Mouse (Mus musculus) frontal cortex, adult 2 months (tissue): ENCODE measurements around the gene Ltbp3. TPM values are rescaled to one million over a fixed set of nuclear protein-coding genes. Genes with fewer than 3 reads are reported as not detected.

ENCODE experiments used
- DNase-seq, 2 experiments: peaks; one replicate each; pipeline ENCODE4 v3.0.0; 2022; ENCODE audit warnings: low spot score in 1 of 2; ENCODE audit errors: extremely low spot score in 1 of 2
- polyA plus RNA-seq: library from polyadenylated mRNA; depleted of rRNA; stranded (reverse); fragments of >200 nt; gene quantifications from 2 replicates; pipeline ENCODE4 v1.2.3, GENCODE M21; 2012

Gene Ltbp3
- polyA plus RNA-seq, 1 experiment = 81.5 TPM

GRCm38 (mm10) chr19:5723934-5724548, 16.7 kb upstream of the Ltbp3 start:
- no peak for DNase-seq

DNA sequence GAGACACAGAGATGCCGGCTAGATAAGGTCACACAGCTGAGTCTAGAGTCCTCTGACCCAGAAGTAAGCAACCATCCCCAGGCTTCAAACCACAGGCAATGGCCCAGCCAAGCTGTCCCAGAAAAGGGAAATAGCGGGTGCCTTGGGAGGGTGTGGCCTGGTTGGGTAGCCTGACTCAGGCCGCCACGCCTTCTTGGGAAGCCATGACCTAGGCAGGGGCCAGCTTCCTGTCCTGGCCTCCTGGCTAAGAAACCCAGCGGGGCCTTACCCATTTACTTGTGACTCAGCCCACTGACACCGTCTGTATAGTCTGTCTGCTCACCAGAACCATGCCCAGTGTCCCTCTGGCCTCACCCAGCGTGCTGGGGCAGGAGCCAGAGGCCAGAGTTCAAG, 16.2 kb upstream of the Ltbp3 start:
- no peak for DNase-seq

DNA sequence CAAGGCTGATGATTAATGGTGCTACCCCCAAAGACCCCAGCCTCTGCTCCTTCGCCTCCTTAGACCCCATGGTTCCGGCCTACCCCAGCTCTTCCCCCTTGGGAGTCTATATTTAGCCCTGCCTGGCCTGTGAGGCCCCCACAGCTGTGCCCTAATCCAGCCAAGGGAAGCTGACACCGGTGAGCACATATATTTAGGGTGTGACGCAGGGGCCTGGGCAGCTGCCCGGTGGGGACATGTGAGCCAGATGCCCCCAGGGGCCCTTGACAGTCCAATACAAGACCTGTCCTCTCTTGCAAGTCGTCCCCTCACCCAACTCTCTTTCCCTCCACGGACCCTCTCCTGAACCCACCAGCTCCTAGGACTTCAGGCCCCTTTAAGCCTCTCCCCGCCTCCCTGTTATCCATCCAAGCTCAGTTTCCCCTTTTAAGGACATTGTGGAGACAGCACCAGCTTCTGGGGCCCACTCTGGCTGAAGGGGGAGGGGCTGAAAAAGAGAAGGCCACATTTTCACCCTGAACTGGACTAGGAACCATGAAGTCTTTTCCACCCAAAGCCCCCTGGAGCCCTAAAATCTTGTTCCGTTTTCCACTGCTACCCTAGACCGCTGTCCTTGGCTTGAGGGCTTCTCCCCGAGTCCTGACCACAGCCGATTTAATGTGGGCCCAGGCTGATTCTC, 15.5 kb upstream of the Ltbp3 start:
- DNase-seq = no peak

DNA sequence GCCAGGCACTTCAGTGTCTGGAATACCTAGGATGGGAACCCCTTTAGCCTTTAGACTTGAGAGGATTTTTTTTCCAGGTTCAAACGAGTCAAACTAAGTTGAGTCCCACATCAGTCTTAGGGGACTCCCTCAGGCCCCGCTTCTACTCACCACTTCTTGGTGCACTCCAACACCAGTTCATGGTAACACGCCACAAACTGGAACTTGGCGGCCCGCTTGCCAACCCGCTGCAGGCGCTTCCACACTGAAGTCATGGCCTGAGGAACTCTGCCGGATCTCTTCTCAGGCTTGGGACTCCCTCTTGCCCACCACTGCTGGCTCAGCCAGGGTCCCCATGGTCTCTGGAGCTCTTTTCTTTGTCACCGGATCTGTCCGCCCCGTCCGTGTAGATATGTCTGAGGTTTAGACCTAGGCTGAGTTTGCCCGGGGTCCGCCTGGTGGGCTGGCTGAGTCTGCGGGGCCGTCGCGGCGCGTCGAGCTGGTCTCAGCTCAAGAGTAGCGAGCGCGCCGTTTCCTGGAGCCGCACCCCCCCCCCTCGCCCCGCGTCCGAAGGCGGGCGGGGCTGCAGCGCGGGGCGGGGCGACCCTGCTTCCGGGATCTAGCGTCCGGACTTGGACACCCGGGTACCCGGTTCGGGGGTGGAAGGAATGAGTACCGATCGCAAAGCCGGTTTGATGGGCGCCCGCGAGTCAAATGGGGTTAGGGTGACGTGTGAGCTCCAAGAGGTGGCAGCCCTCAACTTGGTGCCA, 14.8 kb upstream of the Ltbp3 start, which contains the start of gene Ehbp1l1:
Gene Ehbp1l1, minus strand, starts transcription at position 551 of the 749 bp plus-strand sequence.
- DNase-seq = no peak

DNA sequence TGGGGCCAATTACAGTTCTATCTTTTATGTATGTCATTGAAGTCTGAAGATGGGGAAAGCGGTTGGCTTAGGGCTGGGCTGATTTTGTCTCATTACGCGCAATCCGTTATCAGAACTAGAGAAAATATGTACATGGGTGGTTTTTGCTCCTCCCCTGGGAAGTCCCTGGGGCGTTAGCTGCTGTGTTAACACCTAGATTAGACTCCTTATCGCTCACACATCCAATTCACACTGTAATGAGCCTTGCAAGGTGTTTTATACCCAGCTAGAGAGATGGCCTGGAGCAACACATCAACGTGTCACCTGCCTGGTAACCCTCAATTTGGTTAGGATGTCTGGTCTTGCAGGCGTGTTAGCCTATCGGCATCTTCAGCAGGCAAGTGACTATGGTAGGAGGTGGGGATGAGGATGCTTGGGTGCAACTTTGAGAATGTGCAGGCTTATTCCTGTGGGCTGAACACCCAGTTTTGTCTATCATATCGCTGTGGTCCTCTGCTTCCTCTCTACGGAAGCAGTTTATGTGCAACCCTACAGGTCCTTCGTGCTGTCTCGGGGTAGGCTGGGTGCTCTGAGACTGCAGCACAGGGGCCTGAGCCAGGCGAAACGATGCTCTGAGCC, 13.6 kb upstream of the Ltbp3 start:
- DNase-seq = no peak

DNA sequence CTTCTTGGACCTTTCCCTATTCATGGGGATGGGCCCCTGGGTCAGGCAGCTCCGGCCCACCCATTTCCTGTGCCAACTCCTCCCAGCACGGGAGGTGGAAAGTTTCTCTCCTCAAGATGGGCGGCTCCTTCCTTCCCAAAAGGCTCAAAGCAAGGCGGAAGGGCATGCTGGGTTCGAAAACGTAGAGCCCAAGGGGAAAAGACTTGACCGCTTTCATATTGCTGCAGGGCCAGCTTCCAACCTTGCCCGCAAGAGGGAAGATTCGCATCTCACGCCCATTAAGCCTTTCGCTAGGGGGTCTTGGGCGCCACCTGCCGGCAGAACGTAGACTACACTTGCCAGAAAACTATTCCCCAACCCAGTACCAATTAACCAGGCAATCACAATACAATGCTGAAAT, 13.0 kb upstream of the Ltbp3 start:
- peak in 1 of 2 experiments; percentile 94 for DNase-seq

DNA sequence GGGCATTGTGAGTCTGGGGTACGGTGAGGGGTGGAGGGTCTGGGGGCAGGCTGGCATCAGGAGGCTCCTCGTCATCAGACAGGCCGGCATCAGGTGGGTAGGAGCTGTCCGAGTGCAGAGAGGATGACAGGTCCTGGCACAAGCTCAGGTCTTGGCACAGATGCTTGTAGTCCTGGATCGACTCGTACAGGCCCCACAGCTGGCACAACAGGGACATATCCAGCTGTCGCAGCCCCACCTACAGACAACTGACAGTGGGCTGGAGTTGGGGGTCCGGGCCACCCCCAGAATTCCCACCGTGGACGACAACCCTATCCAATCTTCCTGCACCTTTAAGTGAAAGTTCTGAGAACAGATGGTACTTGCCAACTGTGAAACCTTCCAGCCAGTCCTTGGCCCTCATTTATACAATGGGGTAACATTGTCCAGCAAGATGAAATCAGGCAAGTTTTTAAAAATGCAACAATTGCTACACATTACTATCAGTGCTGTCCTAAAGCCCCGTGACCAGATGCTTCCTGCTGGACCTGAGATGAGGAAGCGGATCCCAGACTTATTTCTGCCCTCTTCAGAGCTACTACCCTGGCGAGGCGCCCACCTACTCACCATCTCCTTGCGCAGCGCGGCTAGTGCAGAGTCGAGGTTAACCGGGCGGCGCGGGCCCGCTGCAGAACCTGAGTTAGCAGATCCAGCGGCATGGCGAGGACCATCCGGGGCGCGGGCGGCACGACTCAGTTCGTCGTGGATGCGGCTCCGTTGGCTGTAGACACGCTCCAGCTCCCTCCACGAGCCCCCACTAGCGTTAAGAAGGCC, 11.9 kb upstream of the Ltbp3 start:
- peak in 1 of 2 experiments; percentile 60 for DNase-seq

GRCm38 (mm10) chr19:5729444-5729815, 11.3 kb upstream of the Ltbp3 start, which contains the start of gene Fam89b:
Gene Fam89b, minus strand, starts transcription at chr19:5729653.
- peak in 1 of 2 experiments; percentile 85 for DNase-seq

DNA sequence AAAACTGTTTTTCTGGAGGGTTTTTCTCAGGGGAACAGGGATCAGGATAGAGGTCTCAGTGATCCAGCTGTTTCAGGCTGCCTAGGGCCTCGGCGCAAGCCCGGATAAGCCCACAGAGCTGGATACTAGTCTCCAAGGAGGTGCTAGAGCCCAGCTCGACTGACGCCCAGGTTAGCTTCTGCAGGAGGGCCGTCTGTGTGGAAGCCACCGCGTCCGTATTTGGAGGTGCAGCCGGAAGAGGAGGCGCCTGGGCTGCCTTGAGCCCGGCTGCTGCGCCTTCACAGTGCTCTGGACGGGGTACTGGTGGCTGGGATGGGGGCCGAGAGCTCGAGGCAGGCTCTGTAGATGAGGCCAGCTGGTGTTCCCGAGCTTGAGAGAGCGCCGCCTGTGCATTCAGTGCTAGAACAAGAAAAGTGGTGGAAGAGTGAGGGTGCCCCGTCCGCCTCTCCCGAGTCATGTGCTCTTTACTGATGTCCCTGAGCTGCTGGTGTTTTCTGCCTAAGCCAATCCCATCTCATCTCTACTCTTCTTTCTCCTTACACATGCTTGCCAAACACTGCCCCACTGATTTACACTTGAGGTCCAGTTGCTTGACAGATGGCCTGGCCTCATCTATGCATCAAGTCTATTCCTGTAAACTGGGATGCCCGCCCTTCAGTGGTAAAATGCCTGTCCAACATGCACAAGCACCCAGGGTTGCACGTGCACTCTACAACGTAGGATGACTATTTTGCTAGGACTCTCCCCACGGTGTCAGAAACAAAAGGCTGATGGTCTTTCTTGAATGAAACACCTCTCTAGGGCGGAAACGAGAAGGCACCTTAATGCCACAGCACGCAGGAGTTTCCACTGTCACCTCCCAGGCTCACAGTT, 10.2 kb upstream of the Ltbp3 start:
- no peak for DNase-seq

GRCm38 (mm10) chr19:5731264-5731978, 9.3 kb upstream of the Ltbp3 start:
- DNase-seq = peak; percentile 89 to 95

DNA sequence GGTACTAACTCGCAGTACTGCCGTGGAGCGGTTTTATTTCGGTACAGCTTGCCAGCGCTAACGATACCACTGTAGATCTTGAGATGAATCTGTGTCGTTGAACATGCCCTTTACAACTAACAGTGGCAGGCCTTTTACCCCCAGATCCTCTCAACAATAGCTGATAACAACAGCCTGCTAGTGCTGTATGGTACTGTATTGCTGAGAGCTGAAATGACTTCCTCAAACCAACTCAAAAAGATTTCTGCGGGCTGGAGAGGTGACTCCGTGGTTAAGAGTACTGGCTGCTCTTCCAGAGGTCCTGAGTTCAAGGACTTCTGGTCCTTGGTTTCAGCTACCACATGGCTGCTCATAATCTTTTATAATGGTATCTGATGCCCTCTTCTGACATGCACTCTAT, 6.4 kb upstream of the Ltbp3 start:
- DNase-seq = no peak

GRCm38 (mm10) chr19:5739446-5739845, 1.3 kb upstream of the Ltbp3 start:
- no peak for DNase-seq

DNA sequence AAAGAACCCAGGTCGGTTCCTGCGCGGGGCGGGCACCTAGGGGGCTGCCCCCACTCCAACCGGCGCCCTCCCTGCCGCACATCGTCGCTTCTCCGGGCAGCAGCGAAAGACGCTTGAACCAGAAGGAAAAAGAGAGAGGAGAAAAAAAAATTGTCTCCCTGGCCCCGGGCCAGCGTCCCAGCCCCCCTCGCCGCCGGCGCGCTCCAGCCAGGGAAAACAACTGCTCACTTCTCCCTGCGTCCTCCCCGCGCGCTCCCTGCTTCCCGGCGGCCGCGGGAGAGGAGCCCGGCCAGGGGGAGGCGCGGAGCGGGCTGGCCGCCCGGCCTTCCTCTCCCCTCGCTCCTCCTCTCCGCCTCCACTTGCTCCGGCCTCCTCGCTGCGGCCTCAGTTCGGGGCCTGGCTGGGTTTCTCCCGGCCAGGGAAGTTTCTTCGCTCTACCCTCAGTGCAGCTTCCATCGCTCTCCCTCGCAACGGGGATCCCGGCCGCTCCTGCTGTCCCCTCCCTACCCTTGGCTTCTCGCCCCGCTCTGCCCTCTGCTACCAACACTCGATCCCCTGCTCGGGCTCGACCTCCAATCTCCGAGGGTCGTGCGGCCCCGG, 1.0 kb downstream of the Ltbp3 start:
- peak in 1 of 2 experiments; percentile 75 for DNase-seq

- no peak for DNase-seq
Measured at GRCm38 (mm10) chr19:5742241-5742641, 1.5 kb downstream of the Ltbp3 start.

DNA sequence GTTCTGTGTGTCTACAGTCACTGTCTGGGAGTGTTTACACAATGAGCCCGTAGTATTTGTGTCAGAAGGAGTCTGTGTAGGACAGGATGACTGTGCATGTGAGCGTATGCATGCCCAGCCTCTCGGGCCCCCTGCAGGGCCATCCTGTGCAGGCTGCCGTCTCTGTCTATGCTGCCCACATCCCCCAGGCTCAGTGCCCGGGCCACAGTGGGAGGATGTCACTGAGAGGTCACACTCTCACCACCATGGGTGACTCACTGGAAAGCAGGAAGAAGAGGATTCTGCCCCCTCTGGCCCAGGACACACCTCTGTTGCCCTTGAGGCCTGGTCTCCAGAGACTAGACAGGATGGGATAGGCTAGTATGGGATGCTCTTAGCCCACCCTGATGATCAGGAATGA, 2.9 kb downstream of the Ltbp3 start:
- no peak for DNase-seq

DNA sequence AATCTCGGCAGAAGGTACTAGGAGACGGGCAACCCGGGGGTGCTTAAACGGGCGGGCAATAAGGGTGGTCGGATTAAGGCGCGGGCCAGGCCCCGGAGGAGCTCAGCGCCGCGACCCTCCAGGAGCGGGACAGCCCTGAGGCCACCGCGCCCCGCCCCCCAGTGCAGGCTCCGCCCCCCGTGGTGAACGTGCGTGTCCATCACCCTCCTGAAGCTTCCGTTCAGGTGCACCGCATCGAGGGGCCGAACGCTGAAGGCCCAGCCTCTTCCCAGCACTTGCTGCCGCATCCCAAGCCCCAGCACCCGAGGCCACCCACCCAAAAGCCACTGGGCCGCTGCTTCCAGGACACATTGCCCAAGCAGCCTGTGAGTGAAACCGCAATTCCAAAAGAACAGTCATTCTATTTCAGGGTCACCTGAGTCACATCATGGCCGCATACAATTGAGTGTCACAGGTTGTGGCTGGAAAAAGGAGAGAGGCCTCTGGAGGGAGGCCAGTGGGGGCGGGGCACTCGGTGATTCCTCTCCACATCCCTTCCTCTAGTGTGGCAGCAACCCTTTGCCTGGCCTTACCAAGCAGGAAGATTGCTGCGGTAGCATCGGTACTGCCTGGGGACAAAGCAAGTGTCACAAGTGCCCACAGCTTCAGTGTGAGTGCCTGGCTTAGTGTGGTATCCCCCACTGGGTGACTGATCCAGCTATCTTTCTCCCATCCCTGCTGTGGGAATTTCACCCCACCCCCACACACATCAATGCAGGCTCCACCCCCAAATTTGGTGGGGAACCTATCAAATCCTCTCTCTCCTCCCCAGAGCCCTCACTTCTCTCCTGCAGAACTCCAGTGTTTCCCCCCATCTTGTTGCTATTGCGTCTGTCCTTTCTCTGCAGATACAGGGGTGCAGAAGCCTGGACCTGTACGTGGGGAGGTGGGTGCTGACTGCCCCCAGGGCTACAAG, 5.3 kb downstream of the Ltbp3 start:
- DNase-seq = no peak

DNA sequence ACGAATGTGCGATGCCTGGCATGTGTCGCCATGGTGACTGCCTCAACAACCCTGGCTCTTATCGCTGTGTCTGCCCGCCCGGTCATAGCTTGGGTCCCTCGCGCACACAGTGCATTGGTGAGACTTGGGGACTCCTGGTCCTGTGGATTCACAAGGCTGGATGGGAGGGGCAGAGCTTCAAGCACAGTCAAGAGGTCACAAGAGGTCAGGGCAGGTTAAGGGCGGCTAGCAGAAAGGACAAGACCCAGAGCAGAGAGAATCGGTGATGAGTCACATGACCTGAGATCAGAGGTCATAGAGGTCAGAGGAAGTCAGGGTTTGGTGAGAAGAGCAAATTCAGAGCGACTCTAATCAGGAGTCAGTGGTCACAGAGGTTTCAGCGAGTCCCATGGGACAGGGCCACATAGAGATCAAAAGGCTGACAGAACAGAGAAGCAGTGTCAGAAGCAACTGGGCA, 6.2 kb downstream of the Ltbp3 start:
- DNase-seq = no peak
